Mouse (Mus musculus) Patski (cell line): ENCODE results near the gene Xpnpep2. TPM values are rescaled to one million over a fixed set of nuclear protein-coding genes. Genes with fewer than 3 reads are reported as not detected.

Experiments used
- ATAC-seq: fragments of 100-300 bp; one replicate; pipeline ENCODE4 v1.8.0; 2021
- CTCF ChIA-PET: fragments of 350-600 bp; sonication (Branson Sonifier 250); formaldehyde crosslinking; loops from one replicate; lab custom pipeline; 2022; ENCODE audit warnings: inconsistent platforms; lab: Charles Lee
- POLR2A ChIA-PET: fragments of 350-600 bp; sonication (Branson Sonifier 250); formaldehyde crosslinking; loops from one replicate; lab custom pipeline; 2022; ENCODE audit warnings: antibody characterized with exemption, inconsistent platforms; lab: Charles Lee
- DNase-seq: peaks from one replicate; pipeline ENCODE4 v3.0.0-alpha.2; 2011; ENCODE audit warnings: low read depth, low spot score
- H3K27me3 ChIP-seq: fragments of 371-371 bp; one replicate; pipeline ENCODE4 v1.5.1; 2021
- CTCF ChIP-seq: fragments of 100-300 bp; IDR thresholded peaks from one replicate; pipeline ENCODE4 v1.5.1; 2021
- in situ Hi-C: fragments of 300-500 bp; cut with MboI; formaldehyde crosslinking; loops from 3 replicates; pipeline ENCODE4 v1.11.1; 2018; ENCODE audit warnings: low pct_unique_long_range_greater_than_20kb, mixed read lengths
- polyA plus RNA-seq: library from polyadenylated mRNA; unstranded; gene quantifications from one replicate; pipeline ENCODE4 v1.2.3, GENCODE M21; 2021

Xpnpep2 gene
- polyA plus RNA-seq, 1 experiment from 2014 or later = 0.08 TPM

DNA sequence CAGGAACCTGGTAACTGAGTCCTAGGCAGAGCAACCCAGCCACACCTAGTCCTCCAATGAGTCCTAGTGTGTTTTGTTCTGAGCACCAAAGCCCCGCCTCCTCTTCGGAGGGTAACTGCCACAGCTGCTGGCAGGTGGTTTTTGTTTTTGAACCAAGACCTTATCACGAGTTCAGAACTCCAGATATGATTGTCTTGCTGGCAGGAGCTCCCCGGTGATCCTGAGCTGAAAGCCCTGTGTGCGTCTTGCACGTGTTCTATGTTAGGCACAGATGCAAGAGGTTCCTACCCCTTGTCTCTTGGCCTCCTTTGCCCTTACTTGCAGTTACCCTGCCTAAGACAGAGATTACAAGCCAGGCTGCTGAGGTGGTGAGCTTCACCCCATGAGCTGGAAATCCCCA lies 33.0 kb downstream of the Xpnpep2 start:
- H3K27me3 ChIP-seq = peaks cover 21% of the 10 kb centered on the region
- POLR2A ChIA-PET = no interaction called here
- CTCF ChIA-PET = no interaction called here
- no peak for TF ChIP-seq CTCF
- ATAC-seq = no peak
- DNase-seq = no peak
- in situ Hi-C loops = no loop called here

DNA sequence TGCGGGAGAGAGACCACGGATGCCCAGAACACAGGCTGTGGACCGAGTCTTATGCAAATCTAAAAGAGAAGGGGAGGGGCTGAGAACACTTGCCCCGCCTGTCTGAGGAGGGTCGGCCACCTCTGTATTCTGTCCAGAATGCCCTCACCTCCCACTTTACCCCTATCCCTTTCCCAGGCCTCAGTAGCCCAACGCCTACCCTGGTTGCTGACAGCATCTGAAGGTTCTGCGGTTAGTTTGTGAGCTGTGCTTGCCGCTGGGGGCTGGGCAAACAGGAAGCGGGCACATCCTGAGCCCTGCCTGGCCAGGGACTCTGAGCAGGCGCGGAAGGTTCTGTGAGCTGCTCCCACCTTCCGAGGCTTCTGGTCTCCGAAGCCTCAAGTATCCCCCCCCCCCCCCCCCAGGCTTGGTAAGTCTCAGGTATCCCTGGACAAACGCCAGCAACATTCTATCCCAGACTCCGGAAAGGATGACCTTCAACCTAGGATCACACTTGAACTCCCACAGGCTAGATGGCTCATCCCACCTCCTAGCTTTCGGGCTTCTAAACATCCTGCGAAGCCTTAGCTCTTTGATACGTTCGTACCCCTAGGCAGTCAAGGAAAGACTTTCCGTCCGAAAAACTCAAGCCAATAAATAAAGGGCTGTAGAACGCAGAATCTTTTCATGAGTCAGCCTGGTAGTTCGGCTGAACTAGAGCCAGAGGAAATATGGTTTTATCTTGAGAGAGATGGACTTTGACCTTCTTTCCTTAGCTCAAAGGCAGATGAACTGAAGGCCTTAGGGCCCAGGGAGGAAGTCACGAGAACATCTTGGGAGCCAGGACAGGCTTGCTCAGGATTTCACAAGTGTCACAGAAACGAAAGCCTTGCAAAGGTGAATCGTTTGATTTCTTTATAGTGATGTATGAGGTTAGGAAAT lies 35.1 kb downstream of the Xpnpep2 start:
- peaks cover 18% of the 10 kb centered on the region for H3K27me3 ChIP-seq
- TF ChIP-seq CTCF = no peak
- DNase-seq (no peak), ATAC-seq (no peak)
- POLR2A ChIA-PET = no interaction called here
- in situ Hi-C loops = no loop called here
- CTCF ChIA-PET = no interaction called here

DNA sequence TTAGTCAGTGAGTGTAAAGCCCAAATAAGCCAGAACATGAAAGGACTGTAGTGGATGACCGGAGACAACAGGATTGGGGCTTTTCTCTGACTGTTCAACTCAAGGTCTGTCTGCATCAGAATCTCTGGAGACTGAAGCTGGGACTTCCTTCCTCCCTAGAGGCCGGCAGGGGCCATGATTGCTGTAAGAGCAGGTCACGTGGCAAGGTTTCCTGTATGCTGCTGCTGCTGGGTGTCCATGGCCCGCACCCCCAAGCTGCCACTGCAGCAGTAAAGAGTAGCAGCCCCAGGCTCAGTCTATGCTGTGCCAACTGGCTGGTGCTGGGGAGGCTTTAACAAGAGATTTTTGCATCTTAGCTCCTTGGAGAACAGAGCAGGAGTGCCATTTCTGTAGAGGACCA lies 37.7 kb downstream of the Xpnpep2 start, which contains the start of gene Sash3:
Sash3 (plus strand) TSS at position 175 of the 400 bp plus-strand sequence.
- DNase-seq (no peak), ATAC-seq (no peak)
- in situ Hi-C loops = no loop called here
- H3K27me3 ChIP-seq = peaks cover 17% of the 10 kb centered on the region
- no peak for TF ChIP-seq CTCF
- ChIA-PET CTCF (no interaction called here), POLR2A (no interaction called here)

DNA sequence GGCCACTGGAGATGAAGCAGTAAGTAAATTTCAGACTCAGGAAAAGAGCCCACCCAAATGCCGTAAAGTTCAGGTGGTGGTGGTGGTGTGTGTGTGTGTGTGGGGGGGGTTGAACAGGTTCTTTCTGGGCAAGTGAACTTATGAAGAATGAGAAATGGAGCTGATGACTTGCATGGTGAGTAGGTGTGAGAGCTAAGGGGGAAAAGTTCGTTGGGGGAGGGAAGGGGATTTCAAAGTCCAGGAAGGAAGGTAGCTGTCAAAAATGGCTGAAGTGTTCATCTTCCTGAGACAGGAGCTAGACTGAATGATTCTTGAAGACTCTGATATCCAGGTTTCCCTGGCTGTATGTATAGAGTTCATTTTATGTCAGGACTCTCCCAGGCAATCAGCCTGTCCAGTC lies 38.7 kb downstream of the Xpnpep2 start:
- POLR2A ChIA-PET = no interaction called here
- CTCF ChIA-PET = no interaction called here
- H3K27me3 ChIP-seq = peaks cover 17% of the 10 kb centered on the region
- ATAC-seq = no peak
- DNase-seq = no peak
- TF ChIP-seq CTCF = no peak
- in situ Hi-C loops = no loop called here

DNA sequence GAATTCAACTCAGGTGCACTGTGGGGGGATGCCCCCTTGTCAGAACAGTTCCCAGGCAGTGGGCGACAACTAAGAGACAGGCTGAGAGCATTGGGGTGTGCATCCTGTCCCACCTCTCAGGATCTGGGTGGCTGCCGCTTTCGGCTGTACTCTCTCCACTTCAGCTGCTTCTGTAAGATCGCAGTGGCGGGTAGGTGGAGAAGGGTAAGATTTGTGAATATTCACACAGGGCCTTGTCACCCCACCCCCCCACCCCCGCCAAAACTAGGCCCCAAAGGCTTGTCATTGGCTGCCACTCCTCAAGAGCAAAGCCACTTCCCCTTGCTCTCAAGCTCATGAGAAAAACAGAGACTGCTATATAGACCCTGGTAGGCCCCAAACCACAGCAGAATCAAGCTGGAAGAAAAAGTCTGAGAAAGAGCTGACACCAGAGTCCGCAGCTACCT lies 39.2 kb downstream of the Xpnpep2 start:
- H3K27me3 ChIP-seq = peaks cover 17% of the 10 kb centered on the region
- ChIA-PET POLR2A (interaction anchor here (0.6 kb wide), 1 partner anchor 87 kb away, joined by 3 read pairs; no protein-coding TSS in a partner anchor), CTCF (no interaction called here)
- no peak for TF ChIP-seq CTCF
- ATAC-seq (no peak), DNase-seq (no peak)
- in situ Hi-C loops = no loop called here

DNA sequence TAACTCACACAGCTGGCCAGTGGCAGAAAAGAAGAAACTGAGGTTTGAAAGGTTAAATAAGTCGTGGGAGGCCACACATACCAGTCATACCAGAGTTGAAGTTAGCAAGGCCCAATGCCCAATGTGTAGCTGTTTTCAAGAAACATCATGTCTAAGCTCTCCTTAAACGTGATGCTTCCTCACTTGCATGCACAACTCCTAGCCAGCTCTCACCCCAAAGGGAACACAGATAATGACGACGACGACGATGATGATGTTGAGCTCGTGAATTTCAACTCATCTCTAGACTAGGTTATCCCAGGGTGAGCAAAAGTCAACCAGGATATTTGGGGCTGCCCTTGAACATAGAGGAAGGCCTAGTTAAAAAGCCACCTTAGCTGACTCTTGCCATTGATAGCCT lies 43.6 kb downstream of the Xpnpep2 start:
- ChIA-PET POLR2A (no interaction called here), CTCF (interaction anchor here (0.6 kb wide), 1 partner anchor 16 kb away, joined by 3 read pairs; no protein-coding TSS in a partner anchor)
- ATAC-seq (no peak), DNase-seq (no peak)
- no peak for TF ChIP-seq CTCF
- in situ Hi-C loops = no loop called here
- H3K27me3 ChIP-seq = peaks cover 18% of the 10 kb centered on the region

DNA sequence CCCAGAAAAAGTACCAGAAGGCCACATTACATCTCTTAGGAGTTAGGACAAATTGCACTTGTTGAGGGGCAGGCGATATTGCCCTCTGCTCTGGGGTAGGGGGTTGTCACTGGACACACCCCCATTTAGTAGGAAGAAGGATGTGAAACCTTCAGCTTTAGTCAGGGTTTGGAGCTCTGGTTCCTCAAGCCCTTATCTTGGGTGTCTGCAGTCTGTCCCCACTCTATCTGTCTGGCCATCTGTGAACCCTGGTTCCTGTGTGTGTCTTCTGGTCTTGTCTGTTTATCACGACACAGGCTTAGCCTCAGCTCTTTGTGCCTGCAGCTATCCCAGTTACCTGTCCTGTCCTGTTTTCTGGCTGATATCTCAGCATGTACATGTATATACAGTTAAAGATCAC lies 44.9 kb downstream of the Xpnpep2 start:
- H3K27me3 ChIP-seq = peaks cover 21% of the 10 kb centered on the region
- TF ChIP-seq CTCF = no peak
- DNase-seq (no peak), ATAC-seq (no peak)
- CTCF ChIA-PET = no interaction called here
- in situ Hi-C loops = no loop called here
- POLR2A ChIA-PET = no interaction called here

DNA sequence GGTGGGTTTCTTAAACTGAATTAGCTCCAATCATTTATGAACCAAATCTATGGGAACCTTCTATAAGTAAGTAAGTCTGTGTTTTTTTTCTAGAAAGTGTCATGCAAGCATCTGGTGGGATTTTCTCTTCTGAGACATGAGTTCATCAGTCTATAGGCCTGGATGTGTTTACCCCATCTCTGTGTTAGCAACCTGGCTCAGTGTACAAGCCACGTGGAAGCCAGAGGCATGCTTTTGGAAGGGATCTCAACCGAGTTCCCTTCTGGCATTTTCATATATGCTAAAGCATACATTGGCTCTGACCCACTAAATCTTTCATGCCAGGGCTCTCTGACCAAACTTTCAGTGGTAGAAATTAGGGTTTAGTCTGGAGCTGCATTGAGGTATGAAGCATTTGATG lies 45.4 kb downstream of the Xpnpep2 start:
- ChIA-PET POLR2A (no interaction called here), CTCF (no interaction called here)
- in situ Hi-C loops = no loop called here
- DNase-seq (no peak), ATAC-seq (no peak)
- no peak for TF ChIP-seq CTCF
- H3K27me3 ChIP-seq = peaks cover 18% of the 10 kb centered on the region

DNA sequence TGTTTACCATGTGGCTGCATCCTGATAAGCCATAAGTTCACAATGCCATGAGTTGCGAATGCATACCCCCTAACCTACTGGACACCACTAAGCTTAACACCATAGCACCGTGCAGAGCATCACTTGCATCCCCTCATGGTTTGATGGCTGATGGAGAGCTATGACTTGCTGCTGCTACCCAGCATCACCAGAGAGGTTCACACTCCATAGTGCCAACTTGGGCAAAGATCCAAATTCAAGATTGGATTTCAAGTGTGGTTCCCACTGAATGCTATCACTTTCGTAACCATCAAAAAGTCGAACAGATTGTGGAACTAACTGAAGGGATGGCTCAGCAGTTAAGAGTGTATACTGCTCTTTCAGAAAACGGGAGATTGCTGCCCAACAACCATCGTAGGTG lies 47.0 kb downstream of the Xpnpep2 start:
- H3K27me3 ChIP-seq = peaks cover 16% of the 10 kb centered on the region
- no peak for TF ChIP-seq CTCF
- CTCF ChIA-PET = no interaction called here
- in situ Hi-C loops = no loop called here
- no peak for DNase-seq
- POLR2A ChIA-PET = no interaction called here
- no peak for ATAC-seq

DNA sequence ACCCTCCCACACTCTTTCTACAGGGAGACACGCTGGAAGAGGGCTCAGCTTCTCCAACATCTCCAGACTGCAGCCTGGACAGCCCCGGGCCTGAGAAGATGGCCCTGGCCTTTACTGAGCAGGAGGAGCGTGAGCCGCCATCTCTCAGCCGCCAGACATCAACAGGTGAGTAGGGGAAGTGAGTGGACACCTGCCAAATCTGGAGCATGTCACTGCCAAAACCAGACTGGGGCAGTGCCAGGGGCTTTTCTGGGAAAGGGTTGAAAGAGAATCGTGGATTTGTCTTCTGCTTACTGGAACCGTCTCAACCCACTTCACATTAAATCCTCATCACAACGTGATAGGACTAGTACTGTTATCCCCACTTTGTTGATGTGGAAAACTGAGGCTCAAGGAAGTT lies 48.9 kb downstream of the Xpnpep2 start:
- POLR2A ChIA-PET = no interaction called here
- DNase-seq = no peak
- CTCF ChIA-PET = no interaction called here
- in situ Hi-C loops = no loop called here
- no peak for TF ChIP-seq CTCF
- ATAC-seq = no peak
- peaks cover 24% of the 10 kb centered on the region for H3K27me3 ChIP-seq

DNA sequence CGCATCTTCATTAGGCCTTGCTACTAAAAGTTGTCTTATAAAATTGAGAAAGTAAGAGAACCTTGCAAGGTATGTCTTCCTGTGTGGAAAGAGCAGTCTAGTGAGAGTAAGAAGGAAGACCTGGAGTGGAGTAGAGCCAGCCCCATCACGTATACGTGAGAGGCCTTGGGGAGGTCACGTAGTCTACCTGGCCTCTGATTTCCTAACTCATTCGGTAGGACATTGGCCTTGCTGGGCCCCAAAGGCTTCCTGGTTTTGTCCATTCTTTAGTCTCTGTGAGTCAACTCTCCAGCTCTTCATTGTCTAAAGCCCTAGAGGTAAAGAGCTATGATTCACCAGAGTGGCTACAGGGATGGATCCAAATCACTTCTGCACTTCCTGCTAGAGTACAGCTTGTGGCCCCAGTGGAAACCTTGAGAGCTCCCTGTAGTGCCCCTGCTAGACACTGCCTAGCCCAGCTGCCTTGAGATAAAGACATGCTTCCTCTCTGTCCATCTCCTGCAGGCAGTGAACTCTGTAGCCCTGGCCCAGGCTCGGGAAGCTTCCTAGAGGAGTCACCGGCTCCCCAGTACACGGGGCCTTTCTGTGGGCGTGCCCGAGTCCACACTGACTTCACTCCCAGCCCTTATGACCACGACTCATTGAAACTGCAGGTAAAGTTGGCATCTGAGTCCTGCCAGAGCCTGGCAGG lies 49.8 kb downstream of the Xpnpep2 start:
- ChIA-PET POLR2A (no interaction called here), CTCF (interaction anchor here (1.9 kb wide), 1 partner anchor 20 kb away, joined by 4 read pairs; no protein-coding TSS in a partner anchor)
- no peak for TF ChIP-seq CTCF
- peaks cover 28% of the 10 kb centered on the region for H3K27me3 ChIP-seq
- DNase-seq (no peak), ATAC-seq (no peak)
- in situ Hi-C loops = no loop called here
